Mouse (Mus musculus): ENCODE results near the gene 5730480H06Rik. TPM values are rescaled to one million over a fixed set of nuclear protein-coding genes. Genes with fewer than 3 reads are reported as not detected.

Gene 5730480H06Rik
- total RNA-seq, 2 experiments from 2014 or later, result 5.5 to 5.7 TPM

GRCm38 (mm10) chr5:48412261-48412660, 84.5 kb downstream of the 5730480H06Rik start:
- DNase-seq (ENCODE audit: low spot score), result no peak
- intact Hi-C loops (cut with DNase I), result no loop called here

GRCm38 (mm10) chr5:48419741-48420140, 92.0 kb downstream of the 5730480H06Rik start:
- intact Hi-C loops (cut with DNase I), result no loop called here
- DNase-seq (ENCODE audit: low spot score), result no peak

- no peak for DNase-seq (ENCODE audit: low spot score)
- intact Hi-C loops (cut with DNase I), result no loop called here
Measured at GRCm38 (mm10) chr5:48421957-48422356, 94.2 kb downstream of the 5730480H06Rik start.

GRCm38 (mm10) chr5:48430459-48430858, 102.7 kb downstream of the 5730480H06Rik start:
- no peak for DNase-seq (ENCODE audit: low spot score)
- intact Hi-C loops (cut with DNase I), result no loop called here

- intact Hi-C loops (cut with DNase I), result no loop called here
- DNase-seq (ENCODE audit: low spot score), result no peak
Measured at GRCm38 (mm10) chr5:48448888-48449287, 121.1 kb downstream of the 5730480H06Rik start.

- intact Hi-C loops (cut with DNase I), result no loop called here
- no peak for DNase-seq (ENCODE audit: low spot score)
Measured at GRCm38 (mm10) chr5:48460221-48460620, 132.5 kb downstream of the 5730480H06Rik start.
